Comparison of ENCODE assay signal across 23 mouse cellular contexts in the genomic region with DNA sequence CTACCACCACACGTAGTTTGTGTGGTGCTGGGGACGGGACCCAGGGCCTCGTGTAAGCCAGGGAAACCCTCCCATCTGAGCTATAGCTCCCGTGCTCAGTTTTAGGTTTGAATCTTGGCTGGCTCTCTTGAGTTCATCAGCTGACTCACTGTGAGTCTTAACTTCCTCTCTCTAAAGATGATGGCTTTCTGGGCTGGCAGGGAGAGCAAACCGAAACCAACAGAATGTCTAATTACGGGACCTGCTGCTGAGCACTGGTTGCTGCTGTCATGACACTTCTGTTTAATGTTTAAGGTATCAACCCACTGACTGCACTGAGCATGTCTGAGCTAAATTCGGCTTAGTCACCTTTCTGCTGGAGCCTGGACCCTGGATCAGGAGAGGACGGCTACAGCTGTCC. TPM values are rescaled to one million over a fixed set of nuclear protein-coding genes. Genes with fewer than 3 reads are reported as not detected.
DNase-seq lines count a peak whose midpoint lies in the region; ATAC-seq and TF ChIP-seq lines count a peak whose summit lies in the region.
"Had no signal": no experiment of that assay in that cellular context is flagged by ENCODE, and none has a peak within 500 bp of the region (broad histone marks: within the 10 kb centered on the region; RNA-seq: fewer than 3 reads in every experiment).

No protein-coding gene starts in this region.

- no peak overlapping the region for H3K27ac ChIP-seq in midbrain, embryonic 11.5 days (ENCODE audit: low read depth, low read length)
- no peak overlapping the region for H3K27ac ChIP-seq in midbrain, embryonic 14.5 days (replicated peaks; ENCODE audit: low read depth, low read length)
- H3K27ac ChIP-seq in CH12.LX (ENCODE audit: insufficient read depth, low read depth): no peak overlapping the region
- no peak overlapping the region for H3K27ac ChIP-seq in kidney, embryonic 15.5 days
- H3K27ac ChIP-seq: embryonic facial prominence, embryonic 12.5 days; forebrain, embryonic 13.5 days; limb, embryonic 12.5 days; liver, embryonic 14.5 days; midbrain, embryonic 10.5 days had no signal

- H3K27me3 ChIP-seq in midbrain, embryonic 11.5 days (ENCODE audit: control insufficient read depth, insufficient read depth, low read length): no peaks in the 10 kb centered on the region
- H3K27me3 ChIP-seq in midbrain, embryonic 14.5 days (ENCODE audit: control insufficient read depth, insufficient read depth, low read length): no peaks in the 10 kb centered on the region
- H3K27me3 ChIP-seq in CH12.LX (replicated peaks): no peaks in the 10 kb centered on the region
- no peaks in the 10 kb centered on the region for H3K27me3 ChIP-seq in kidney, embryonic 15.5 days
- H3K27me3 ChIP-seq: embryonic facial prominence, embryonic 12.5 days; forebrain, embryonic 13.5 days; limb, embryonic 12.5 days had no signal

- no peaks in the 10 kb centered on the region for H3K36me3 ChIP-seq in midbrain, embryonic 11.5 days (ENCODE audit: control insufficient read depth, insufficient read depth, low read length)
- H3K36me3 ChIP-seq in midbrain, embryonic 14.5 days (ENCODE audit: control insufficient read depth, insufficient read depth, low read length): no peaks in the 10 kb centered on the region
- no peaks in the 10 kb centered on the region for H3K36me3 ChIP-seq in CH12.LX (replicated peaks in 1 of 2; ENCODE audit: control insufficient read depth in 1 of 2, insufficient read depth in 1 of 2, low read length in 1 of 2)
- no peaks in the 10 kb centered on the region for H3K36me3 ChIP-seq in kidney, embryonic 15.5 days
- H3K36me3 ChIP-seq: embryonic facial prominence, embryonic 12.5 days; G1E; limb, embryonic 12.5 days; midbrain, embryonic 10.5 days had no signal

- no peak for ATAC-seq in midbrain, embryonic 11.5 days (ENCODE audit: low FRiP score)
- no peak for ATAC-seq in midbrain, embryonic 14.5 days (ENCODE audit: low FRiP score, low TSS enrichment)
- peak; percentile 58 to 61 for ATAC-seq in hematopoietic stem cell, adult 5-6 weeks (replicated peaks in 1 of 2; ENCODE audit: insufficient read depth in 1 of 2, low FRiP score in 2 of 2, low TSS enrichment in 1 of 2, low read depth in 1 of 2, poor library complexity in 2 of 2, severe bottlenecking in 2 of 2)
- ATAC-seq in monocyte, adult 5-6 weeks (replicated peaks; ENCODE audit: insufficient number of reproducible peaks, low FRiP score, low TSS enrichment, poor library complexity, severe bottlenecking): peak; percentile 62
- ATAC-seq in kidney, embryonic 15.5 days (replicated peaks; ENCODE audit: low FRiP score): no peak
- ATAC-seq: forebrain, embryonic 13.5 days; lung, postnatal 0 days had no signal

- H3K9me3 ChIP-seq in midbrain, embryonic 11.5 days (ENCODE audit: control insufficient read depth, low read length): no peaks in the 10 kb centered on the region
- no peaks in the 10 kb centered on the region for H3K9me3 ChIP-seq in midbrain, embryonic 14.5 days (ENCODE audit: control insufficient read depth, low read length)
- peaks cover 10% of the 10 kb centered on the region for H3K9me3 ChIP-seq in CH12.LX (replicated peaks; ENCODE audit: low read length)
- H3K9me3 ChIP-seq in kidney, embryonic 15.5 days (replicated peaks): no peaks in the 10 kb centered on the region
- H3K9me3 ChIP-seq: embryonic facial prominence, embryonic 12.5 days; limb, embryonic 12.5 days; midbrain, embryonic 10.5 days had no signal

- peaks cover 5% of the 10 kb centered on the region for H3K79me2 ChIP-seq in CH12.LX (replicated peaks; ENCODE audit: control insufficient read depth, extremely low read depth, insufficient read depth, poor library complexity, severe bottlenecking)

- dilution Hi-C loops in CH12.LX (cut with MboI; ENCODE audit: extremely low pct_ligation_motif_present, extremely low pct_unique_long_range_greater_than_20kb, low sequenced_read_pairs): no loop called here

- H3K4me3 ChIP-seq in midbrain, embryonic 11.5 days (ENCODE audit: low read depth, low read length): no peak overlapping the region
- H3K4me3 ChIP-seq in midbrain, embryonic 14.5 days (replicated peaks; ENCODE audit: low read depth, low read length): no peak overlapping the region
- H3K4me3 ChIP-seq in CH12.LX (replicated peaks in 1 of 3; ENCODE audit: low read depth in 2 of 3, low read length in 2 of 3, poor library complexity in 1 of 3): no peak overlapping the region
- no peak overlapping the region for H3K4me3 ChIP-seq in kidney, embryonic 15.5 days (replicated peaks)
- H3K4me3 ChIP-seq: embryonic facial prominence, embryonic 12.5 days; erythroblast, embryonic 14.5 days; forebrain, embryonic 13.5 days; limb, embryonic 12.5 days; midbrain, embryonic 10.5 days had no signal

- TF ChIP-seq CTCF in CH12.LX (conservative IDR thresholded peaks at IDR 0.05 in 1 of 2, IDR thresholded peaks at IDR 0.05 in 1 of 2; ENCODE audit: low read depth in 2 of 2, low read length in 2 of 2): no peak

- no peak overlapping the region for H3K9ac ChIP-seq in midbrain, embryonic 11.5 days (ENCODE audit: low read length)
- no peak overlapping the region for H3K9ac ChIP-seq in midbrain, embryonic 14.5 days (replicated peaks; ENCODE audit: low read length)
- H3K9ac ChIP-seq in CH12.LX (ENCODE audit: insufficient read depth, low read depth): no peak overlapping the region
- H3K9ac ChIP-seq in kidney, embryonic 15.5 days: no peak overlapping the region
- H3K9ac ChIP-seq: embryonic facial prominence, embryonic 12.5 days; forebrain, embryonic 13.5 days; limb, embryonic 12.5 days; liver, embryonic 14.5 days had no signal

- in situ Hi-C loops in CH12.LX (cut with MboI; ENCODE audit: low pct_ligation_motif_present, low pct_unique_long_range_greater_than_20kb, low sequenced_read_pairs): no loop called here

- H3K4me1 ChIP-seq in midbrain, embryonic 11.5 days (ENCODE audit: control insufficient read depth, insufficient read depth, low read length): no peaks in the 10 kb centered on the region
- H3K4me1 ChIP-seq in midbrain, embryonic 14.5 days (ENCODE audit: control insufficient read depth, insufficient read depth, low read length): no peaks in the 10 kb centered on the region
- peaks cover 9 to 33% of the 10 kb centered on the region in 2 experiments for H3K4me1 ChIP-seq in CH12.LX (ENCODE audit: control insufficient read depth in 1 of 2, insufficient read depth in 2 of 2)
- peaks cover 3% of the 10 kb centered on the region; the same call in 1 of the 2 replicates for H3K4me1 ChIP-seq in kidney, embryonic 15.5 days
- H3K4me1 ChIP-seq: embryonic facial prominence, embryonic 12.5 days; forebrain, embryonic 13.5 days; limb, embryonic 12.5 days had no signal

- peak; percentile 6 for DNase-seq in midbrain, embryonic 11.5 days (ENCODE audit: low spot score, missing footprints)
- DNase-seq in midbrain, embryonic 14.5 days: no peak
- peak; percentile 48 for DNase-seq in CH12.LX (ENCODE audit: extremely low read depth)
- DNase-seq in yolk sac, embryonic 10.5 days (ENCODE audit: low spot score): no peak
- DNase-seq in cerebellum, adult 18-20 months: no peak
- DNase-seq: adrenal gland, postnatal 25 days; cerebellum, adult 9-10 months; gastrocnemius, postnatal 10 days; heart, adult 18-20 months; heart, postnatal 4 days; right cerebral cortex, postnatal 14 days; thymus, postnatal 14 days had no signal

- no peak for TF ChIP-seq POLR2A in CH12.LX (IDR thresholded peaks at IDR 0.05; ENCODE audit: low read depth, low read length)

- TF ChIP-seq RAD21 in CH12.LX (IDR thresholded peaks at IDR 0.05; ENCODE audit: low read depth, low read length): no peak

- no peak overlapping the region for H3K4me2 ChIP-seq in midbrain, embryonic 11.5 days
- H3K4me2 ChIP-seq in midbrain, embryonic 14.5 days (ENCODE audit: low read length): no peak overlapping the region
- no peak overlapping the region for H3K4me2 ChIP-seq in CH12.LX (ENCODE audit: insufficient read depth, low read depth, poor library complexity, severe bottlenecking)
- H3K4me2 ChIP-seq in kidney, embryonic 15.5 days: no peak overlapping the region
- H3K4me2 ChIP-seq: embryonic facial prominence, embryonic 12.5 days; forebrain, embryonic 13.5 days; limb, embryonic 12.5 days had no signal

- 96% methylated on average over 8 of the region's 8 CpGs for WGBS in midbrain, embryonic 11.5 days
- 96% methylated on average over 8 of the region's 8 CpGs for WGBS in midbrain, embryonic 14.5 days
- 95% methylated on average over 8 of the region's 8 CpGs for WGBS in kidney, embryonic 15.5 days

- TF ChIP-seq EP300 in CH12.LX (IDR thresholded peaks at IDR 0.05; ENCODE audit: low read length): no peak

TF ChIP-seq in CH12.LX, 34 proteins besides CTCF, POLR2A, EP300 and RAD21 (continues in another document):
- TF ChIP-seq ZC3H11A (IDR thresholded peaks at IDR 0.05; ENCODE audit: low read depth, low read length) (no peak), CHD2 (IDR thresholded peaks at IDR 0.05; ENCODE audit: low read length) (no peak), NELFE (IDR thresholded peaks at IDR 0.05; ENCODE audit: low read depth, low read length) (no peak), CHD1 (IDR thresholded peaks at IDR 0.05; ENCODE audit: low read depth, low read length) (no peak), MAX (IDR thresholded peaks at IDR 0.05; ENCODE audit: low read length) (no peak), MAZ (IDR thresholded peaks at IDR 0.05; ENCODE audit: low read depth, low read length) (no peak), POLR2AphosphoS2 (IDR thresholded peaks at IDR 0.05; ENCODE audit: low read depth, low read length) (no peak), PAX5 (IDR thresholded peaks at IDR 0.05; ENCODE audit: low read length) (no peak), GABPA (IDR thresholded peaks at IDR 0.05; ENCODE audit: insufficient replicate concordance, low read depth, low read length) (no peak), ZKSCAN1 (IDR thresholded peaks at IDR 0.05; ENCODE audit: borderline replicate concordance, low read depth, low read length) (no peak), ELF1 (IDR thresholded peaks at IDR 0.05; ENCODE audit: low read depth, low read length) (no peak), USF1 (IDR thresholded peaks at IDR 0.05; ENCODE audit: low read depth, low read length) (no peak), MEF2A (IDR thresholded peaks at IDR 0.05; ENCODE audit: borderline replicate concordance, low read depth, low read length) (no peak), MXI1 (IDR thresholded peaks at IDR 0.05; ENCODE audit: low read depth, low read length) (no peak), JUND (conservative IDR thresholded peaks at IDR 0.05; ENCODE audit: low read depth, low read length) (no peak), USF2 (conservative IDR thresholded peaks at IDR 0.05; ENCODE audit: low read depth, low read length) (no peak)

RNA-seq across cellular contexts. Expression of gene Cmip, which starts 4.2 kb away (rescaled TPM):
- polyA plus RNA-seq in midbrain, embryonic 11.5 days (2014; fragmentation: Nextera tagmentation; extraction: Ambion mirVana): 23.7 and 28.5 TPM in 2 replicates
- polyA plus RNA-seq in midbrain, embryonic 14.5 days (2014; fragmentation: Nextera tagmentation; extraction: Ambion mirVana): 106 and 128 TPM in 2 replicates
- total RNA-seq in CH12.LX (2012; rRNA removed): 12.0 and 16.5 TPM in 2 replicates
- 4.3 and 5.2 TPM in 2 replicates for total RNA-seq in CH12.LX (2014; rRNA removed)
- 36.3 and 39.0 TPM in 2 replicates for polyA plus RNA-seq in CH12.LX (2012; ENCODE audit: insufficient read length, low read depth)
- 11.1 and 16.3 TPM in 2 replicates for total RNA-seq in hematopoietic stem cell, adult 5-6 weeks (2017)
- 27.4 to 61.1 TPM (median 27.9 TPM) in 3 replicates for total RNA-seq in monocyte, adult 5-6 weeks (2017)
- polyA plus RNA-seq in kidney, embryonic 15.5 days (2015; fragmentation: Nextera tagmentation; extraction: Ambion mirVana): 20.5 and 21.8 TPM in 2 replicates

Comparison
In these comparisons a context has a peak if more than half of its experiments do, and no peak if none do; other contexts are left out.
1. DNase-seq: peak in midbrain, embryonic 11.5 days (single experiment) and CH12.LX (single experiment); none in midbrain, embryonic 14.5 days (single experiment), yolk sac, embryonic 10.5 days (single experiment) and cerebellum, adult 18-20 months (0 of 2).
2. ATAC-seq: peak in hematopoietic stem cell, adult 5-6 weeks (2 of 2) and monocyte, adult 5-6 weeks (single experiment); none in midbrain, embryonic 11.5 days (single experiment), midbrain, embryonic 14.5 days (single experiment) and kidney, embryonic 15.5 days (single experiment).